Mouse (Mus musculus): Measurements from ENCODE around the gene Cmtm2a.
"Not testable (repeated sequence)": the region's sequence is repeated elsewhere in the genome, so short reads cannot be mapped to it uniquely, and the experiment has no call there.

Gene Cmtm2a

DNA sequence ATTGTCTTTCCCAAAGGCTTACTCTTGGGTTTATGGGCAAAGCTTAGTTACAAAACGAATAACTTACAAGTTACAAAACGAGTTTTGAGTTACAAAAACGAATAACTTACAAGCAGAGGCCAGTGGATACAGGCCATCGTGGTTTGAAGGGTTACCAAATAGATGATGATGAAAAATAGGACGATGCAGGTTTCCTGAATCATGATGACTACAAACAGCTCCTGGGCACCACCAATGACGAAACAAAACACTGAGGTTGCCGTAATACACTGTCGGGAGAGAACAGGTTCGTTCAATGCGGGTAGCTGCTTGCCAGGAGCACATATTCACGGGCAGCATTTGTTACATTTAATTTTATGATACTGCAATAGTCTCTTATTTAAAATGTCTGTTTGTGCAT is 12.0 kb upstream of the Cmtm2a start:
- in situ Hi-C loops (cut with MboI; ENCODE audit: unreplicated experiment in 2 of 2) = no loop called here

DNA sequence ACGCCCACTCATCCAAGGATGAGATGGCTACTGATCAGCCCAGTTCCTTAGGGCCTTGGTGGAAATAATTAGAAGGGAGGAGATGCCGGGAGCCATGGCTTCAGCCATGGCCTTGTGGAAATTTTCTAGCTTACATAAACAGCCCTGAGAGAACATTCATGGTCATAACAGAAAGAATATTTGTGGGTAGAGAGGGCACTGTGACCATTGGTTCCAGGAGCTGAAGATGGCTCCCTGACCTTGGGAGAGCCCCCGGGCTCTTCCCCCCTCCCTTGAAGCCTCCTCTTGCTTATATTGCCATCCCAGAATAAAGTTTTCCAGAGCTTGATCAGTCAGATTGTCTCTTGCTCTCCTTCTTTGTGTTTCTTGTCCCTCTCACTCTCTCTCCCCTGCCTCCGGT is 9.6 kb upstream of the Cmtm2a start:
- in situ Hi-C loops (cut with MboI; ENCODE audit: unreplicated experiment in 2 of 2) = not testable (repeated sequence)

DNA sequence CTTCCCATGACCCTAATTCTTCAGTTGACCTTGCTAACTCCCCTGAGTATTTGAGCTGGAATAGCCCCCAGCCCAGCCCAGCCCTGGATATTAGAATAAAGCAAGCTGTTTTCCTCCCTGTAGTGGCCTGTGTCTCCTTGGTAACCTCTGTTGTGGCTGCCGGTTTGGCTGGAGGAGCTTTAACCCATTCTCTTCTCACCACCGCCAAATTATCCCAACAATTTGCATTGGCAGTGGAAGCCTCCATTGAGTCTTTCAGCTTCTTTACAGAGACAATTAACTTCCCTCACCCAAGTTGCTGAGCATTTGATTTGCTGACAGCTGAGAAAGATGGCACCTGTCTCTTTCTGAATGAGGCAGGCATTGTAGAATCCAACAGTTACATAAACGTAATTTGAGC is 8.6 kb upstream of the Cmtm2a start:
- in situ Hi-C loops (cut with MboI; ENCODE audit: unreplicated experiment in 2 of 2) = not testable (repeated sequence)

DNA sequence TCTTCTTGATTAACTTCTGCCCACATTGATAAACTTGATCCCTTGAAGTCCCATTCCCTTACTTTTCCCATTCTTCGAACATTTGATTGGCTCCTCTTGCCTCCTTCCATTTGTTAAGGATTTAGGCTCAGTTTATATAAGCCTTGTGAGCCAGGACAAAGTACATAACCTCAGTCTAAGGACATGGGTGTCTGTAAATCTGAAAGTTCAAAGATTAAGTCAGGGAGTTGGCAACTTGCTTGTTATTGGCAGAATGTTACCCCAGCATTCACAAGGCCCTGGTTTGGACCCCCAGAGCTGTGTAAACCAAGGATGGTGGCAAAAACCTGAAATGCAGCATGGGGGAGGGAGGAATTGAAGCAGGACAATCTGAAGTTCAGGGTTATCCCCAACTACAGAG is 1.4 kb upstream of the Cmtm2a start:
- in situ Hi-C loops (cut with MboI; ENCODE audit: unreplicated experiment in 2 of 2) = no loop called here

DNA sequence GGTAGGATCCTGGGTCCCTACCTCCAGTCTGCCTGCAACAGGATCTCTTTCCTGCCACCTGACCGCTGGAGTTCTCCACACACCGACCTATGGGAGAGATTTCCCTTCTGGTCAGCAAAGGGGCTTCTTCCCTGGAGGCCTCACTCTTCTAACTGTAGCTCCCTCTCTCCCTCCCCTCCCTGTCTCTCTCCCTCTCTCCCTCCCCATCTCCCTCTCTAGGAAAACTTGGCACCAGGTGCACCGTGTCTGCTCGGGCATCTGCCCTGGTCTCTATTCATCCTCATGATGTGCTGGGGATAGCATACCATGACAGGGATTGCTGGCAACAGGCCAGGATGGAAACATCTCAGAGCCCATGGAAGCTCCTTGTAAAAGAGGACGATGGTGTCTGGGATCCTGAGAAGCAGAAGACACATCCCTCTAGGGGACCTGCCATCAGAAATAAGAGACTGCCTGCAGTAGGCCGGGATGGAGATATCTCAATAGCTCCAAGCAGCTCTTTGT is 24.0 kb downstream of the Cmtm2a start:
- in situ Hi-C loops (cut with MboI; ENCODE audit: unreplicated experiment in 2 of 2) = loop anchor here in 1 of 2 experiments (10.0 to 25.0 kb wide), 2 partner anchors 66 to 143 kb away; partner anchors contain the start of gene Cmtm3

DNA sequence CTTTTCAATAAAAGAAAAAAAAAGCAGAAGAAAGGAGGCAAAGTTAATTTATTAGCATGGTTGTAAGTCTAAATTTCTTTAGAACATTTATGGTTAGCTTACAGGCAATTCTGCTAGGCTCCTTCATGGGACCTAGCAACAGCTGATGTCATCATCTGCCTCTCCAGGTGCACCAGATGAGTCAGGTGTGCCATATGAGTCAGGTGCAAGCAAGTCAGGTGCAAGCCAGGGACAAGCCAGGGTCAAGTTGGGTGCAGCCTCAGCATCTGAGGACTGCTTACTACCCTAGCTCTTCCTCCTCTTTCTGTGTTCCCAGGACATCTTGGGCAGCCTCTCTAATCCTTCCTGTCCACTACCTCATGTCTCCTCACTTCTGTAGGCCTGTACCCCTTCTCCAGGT is 24.6 kb downstream of the Cmtm2a start:
- in situ Hi-C loops (cut with MboI; ENCODE audit: unreplicated experiment in 2 of 2) = loop anchor here in 1 of 2 experiments (10.0 to 25.0 kb wide), 2 partner anchors 66 to 144 kb away; partner anchors contain the start of gene Cmtm3

DNA sequence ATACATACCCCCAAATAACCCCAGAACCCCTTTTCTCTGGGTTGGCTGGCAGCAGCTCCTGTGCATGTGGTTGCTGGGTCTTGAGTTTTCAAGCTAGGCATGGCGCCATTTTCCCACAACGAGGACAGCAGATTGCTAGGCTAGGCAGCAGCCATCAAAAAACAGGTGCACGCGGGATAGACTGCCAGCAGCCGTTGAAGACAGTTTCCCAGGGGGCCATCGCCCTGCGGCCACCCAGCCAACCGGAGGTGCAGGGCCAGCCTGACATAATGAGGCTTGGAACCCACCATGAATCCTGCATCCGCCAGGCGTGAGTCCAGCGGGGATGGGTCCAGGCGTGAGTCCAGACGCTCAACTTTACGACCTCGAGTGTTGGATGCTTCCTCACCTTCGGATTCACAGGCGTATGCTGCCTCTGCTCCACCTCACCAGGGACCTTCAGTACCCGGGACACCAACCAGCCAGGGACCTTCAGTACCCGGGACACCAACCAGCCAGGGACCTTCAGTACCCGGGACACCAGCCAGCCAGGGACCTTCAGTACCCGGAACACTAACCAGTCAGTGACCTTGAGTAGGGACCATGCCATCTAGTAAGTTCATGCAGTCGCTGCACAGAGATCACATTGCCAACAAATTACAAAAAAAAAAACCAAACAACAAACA is 28.6 kb downstream of the Cmtm2a start:
- in situ Hi-C loops (cut with MboI; ENCODE audit: unreplicated experiment in 2 of 2) = loop anchor here in 1 of 2 experiments (10.0 to 25.0 kb wide), 2 partner anchors 70 to 148 kb away; partner anchors contain the start of gene Cmtm3

DNA sequence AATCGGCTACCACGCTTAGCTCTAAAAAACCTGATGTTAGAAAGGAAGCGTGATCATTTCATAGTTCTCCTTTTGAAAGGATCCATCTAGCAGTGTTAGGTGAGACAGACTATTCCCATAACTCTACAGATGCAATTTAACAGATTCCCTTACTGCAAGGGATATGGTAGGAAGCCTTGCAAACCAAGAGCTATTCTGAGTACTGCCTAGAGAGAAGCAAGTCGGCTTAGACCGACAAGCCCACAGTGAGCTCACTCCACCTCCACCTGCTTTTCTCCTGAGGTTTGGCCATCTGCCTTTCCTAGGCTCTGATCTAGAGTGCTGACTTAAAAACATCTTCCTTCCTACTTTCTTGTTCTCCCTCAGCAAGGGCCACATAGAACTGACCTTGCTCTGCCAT is 31.2 kb downstream of the Cmtm2a start:
- in situ Hi-C loops (cut with MboI; ENCODE audit: unreplicated experiment in 2 of 2) = loop anchor here in 1 of 2 experiments (10.0 to 25.0 kb wide), 2 partner anchors 73 to 150 kb away; partner anchors contain the start of gene Cmtm3

DNA sequence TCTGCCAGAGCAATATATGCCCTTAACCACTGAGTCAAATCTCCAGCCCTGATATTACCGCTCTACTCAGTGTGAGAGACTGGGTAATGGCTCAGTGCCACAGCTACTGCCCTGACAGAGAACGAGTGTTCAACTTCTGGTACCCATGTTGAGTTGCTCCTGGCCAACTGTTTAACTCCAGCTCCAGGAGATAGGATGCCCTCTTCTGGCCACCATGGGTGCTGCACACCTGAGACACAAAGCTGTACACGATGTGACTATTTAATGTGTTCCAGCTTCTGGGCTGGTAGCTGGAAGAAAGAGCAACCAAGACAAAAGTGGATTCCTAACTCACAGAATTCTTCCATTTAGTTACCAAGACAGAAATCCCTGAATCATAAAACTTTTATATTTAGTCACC is 40.0 kb downstream of the Cmtm2a start:
- in situ Hi-C loops (cut with MboI; ENCODE audit: unreplicated experiment in 2 of 2) = loop anchor here in 1 of 2 experiments (10.0 to 25.0 kb wide), 2 partner anchors 108 to 159 kb away; no protein-coding TSS in a partner anchor

DNA sequence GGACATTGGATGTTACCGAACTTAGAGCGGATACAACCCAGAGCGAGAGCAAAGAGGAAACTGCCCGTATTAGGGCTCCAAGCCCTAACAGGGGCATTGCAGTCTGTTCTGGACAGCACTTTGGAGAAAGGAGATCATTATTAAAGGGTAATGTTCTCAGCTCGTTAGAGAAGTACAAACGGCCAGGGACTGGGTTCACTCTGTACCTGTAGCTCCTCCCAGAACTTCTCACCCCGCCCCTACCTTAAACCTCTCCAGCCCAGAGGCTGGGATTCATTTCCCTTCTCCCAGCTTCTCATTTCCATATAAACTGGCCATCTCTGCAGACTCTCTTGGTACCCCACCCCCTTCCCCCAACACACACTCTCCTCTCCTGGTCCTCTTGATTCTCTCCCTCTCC is 41.5 kb downstream of the Cmtm2a start:
- in situ Hi-C loops (cut with MboI; ENCODE audit: unreplicated experiment in 2 of 2) = loop anchor here in 1 of 2 experiments (10.0 to 25.0 kb wide), 2 partner anchors 107 to 161 kb away; no protein-coding TSS in a partner anchor

DNA sequence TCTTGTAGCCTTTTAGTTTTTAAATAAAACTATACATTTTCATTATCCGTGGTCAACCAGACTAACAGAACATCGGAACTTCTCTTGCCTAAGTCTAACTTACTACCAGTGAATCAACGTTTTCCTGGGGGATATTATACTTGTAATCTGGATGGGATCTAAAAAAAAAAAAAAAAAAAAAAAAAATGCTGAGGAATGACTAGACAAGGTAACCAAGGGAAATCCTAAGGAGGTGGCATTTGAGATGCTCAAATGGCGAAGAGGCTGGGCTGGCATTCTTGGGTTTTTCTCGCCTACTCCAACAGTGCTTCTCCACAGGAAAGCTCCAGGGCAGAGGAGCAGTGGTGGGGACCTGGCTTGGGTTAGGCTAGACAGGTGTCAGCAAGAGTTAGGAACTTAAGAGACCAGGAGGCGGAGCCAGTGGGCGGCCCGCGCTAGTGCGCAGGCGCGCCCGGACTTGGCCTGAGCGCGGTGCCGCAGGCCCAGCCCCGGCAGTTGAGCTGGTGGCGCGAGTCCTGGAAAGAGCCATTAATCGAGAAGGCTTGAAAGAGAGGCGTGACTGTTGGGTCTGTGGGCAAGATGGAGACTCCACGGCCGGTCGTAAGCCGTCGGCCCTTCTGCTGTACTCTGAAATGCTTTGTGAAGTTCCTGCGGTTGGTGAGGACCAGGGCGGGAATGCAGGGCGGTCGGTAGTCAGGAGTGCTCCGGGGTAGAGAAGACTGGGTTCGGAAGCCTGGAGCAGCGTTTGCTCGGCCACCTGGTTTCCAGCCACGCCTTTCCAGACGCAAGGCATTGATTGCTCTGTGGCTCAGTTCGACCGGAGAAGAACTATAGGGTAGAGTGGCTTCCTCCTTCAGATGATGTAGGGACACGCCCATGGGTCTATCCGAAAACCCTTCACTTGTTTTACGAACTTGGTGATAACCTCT is 42.3 kb downstream of the Cmtm2a start, which contains the start of gene Cklf:
Gene Cklf, plus strand, starts transcription at position 423 of the 929 bp plus-strand sequence.
- in situ Hi-C loops (cut with MboI; ENCODE audit: unreplicated experiment in 2 of 2) = loop anchor here in 1 of 2 experiments (10.0 to 25.0 kb wide), 2 partner anchors 106 to 162 kb away; no protein-coding TSS in a partner anchor

DNA sequence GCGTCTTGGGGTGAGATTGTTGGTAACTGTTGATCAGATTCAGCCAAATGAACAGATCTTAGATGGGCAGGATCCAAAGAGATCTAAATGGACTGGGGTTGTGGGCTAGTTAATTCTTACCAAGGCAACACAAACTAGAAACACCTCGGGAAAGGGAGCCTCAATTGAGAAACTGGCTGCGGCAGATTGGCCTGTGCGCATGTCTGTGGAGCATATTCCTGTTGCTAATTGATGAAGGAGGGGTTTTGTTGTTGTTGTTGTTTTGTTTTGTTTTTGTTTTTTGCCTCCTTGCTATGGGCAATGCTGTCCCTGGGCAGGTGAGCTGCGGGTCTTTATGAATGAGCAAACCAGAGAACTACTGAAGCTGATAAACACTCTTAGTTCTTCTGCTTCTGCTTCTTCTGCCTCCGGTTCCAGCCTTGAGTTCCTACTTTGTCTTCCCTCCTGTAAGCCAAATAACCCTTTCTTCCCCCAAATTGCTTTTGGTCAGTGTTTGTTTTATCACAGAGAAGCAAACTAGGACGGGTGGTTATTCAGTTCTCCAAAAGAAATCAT is 43.5 kb downstream of the Cmtm2a start:
- in situ Hi-C loops (cut with MboI; ENCODE audit: unreplicated experiment in 2 of 2) = loop anchor here in 1 of 2 experiments (5.0 kb wide), 1 partner anchor 62 kb away; no protein-coding TSS in a partner anchor

DNA sequence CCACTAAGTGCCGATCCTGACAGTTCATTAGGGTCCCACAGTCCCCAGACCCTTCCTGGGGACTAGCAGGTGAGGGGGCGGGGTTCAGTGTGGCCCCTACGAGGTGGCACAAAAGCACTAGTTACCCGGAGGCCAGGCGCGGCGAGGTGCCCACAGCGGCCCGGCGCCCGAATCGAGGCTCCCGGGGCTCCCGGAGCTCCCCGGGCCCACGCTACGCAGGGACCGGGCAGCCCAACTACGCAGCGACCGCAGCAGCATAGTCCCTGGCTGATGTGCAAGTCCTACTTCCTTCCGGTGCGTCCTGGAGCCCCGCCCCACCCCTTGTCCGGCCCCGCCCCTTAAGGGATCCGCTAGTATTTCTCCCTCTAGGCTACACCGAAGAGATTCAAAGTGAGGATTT is 44.7 kb downstream of the Cmtm2a start, which contains the start of gene Tk2:
Gene Tk2, minus strand, starts transcription at position 283 of the 400 bp plus-strand sequence.
- in situ Hi-C loops (cut with MboI; ENCODE audit: unreplicated experiment in 2 of 2) = loop anchor here in 1 of 2 experiments (5.0 kb wide), 1 partner anchor 61 kb away; no protein-coding TSS in a partner anchor

DNA sequence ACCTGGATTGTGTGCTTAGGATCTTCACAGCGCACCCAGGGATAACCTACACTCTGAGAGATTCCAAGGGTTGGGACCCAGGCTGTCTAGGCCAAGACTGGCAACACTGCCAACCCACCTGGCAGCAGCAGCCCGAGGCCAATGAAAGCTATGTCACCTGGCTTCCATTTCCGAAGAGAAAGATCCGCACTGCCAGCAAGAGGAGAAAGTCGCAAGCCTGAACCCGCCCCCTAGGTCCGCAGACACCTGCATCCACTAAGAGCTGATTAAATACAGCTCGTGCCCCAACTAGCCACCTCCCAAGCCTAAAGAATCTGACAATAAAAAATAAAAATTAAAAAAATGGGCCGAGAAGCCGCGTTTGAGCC is 45.1 kb downstream of the Cmtm2a start:
- in situ Hi-C loops (cut with MboI; ENCODE audit: unreplicated experiment in 2 of 2) = loop anchor here in 1 of 2 experiments (5.0 kb wide), 1 partner anchor 61 kb away; no protein-coding TSS in a partner anchor

DNA sequence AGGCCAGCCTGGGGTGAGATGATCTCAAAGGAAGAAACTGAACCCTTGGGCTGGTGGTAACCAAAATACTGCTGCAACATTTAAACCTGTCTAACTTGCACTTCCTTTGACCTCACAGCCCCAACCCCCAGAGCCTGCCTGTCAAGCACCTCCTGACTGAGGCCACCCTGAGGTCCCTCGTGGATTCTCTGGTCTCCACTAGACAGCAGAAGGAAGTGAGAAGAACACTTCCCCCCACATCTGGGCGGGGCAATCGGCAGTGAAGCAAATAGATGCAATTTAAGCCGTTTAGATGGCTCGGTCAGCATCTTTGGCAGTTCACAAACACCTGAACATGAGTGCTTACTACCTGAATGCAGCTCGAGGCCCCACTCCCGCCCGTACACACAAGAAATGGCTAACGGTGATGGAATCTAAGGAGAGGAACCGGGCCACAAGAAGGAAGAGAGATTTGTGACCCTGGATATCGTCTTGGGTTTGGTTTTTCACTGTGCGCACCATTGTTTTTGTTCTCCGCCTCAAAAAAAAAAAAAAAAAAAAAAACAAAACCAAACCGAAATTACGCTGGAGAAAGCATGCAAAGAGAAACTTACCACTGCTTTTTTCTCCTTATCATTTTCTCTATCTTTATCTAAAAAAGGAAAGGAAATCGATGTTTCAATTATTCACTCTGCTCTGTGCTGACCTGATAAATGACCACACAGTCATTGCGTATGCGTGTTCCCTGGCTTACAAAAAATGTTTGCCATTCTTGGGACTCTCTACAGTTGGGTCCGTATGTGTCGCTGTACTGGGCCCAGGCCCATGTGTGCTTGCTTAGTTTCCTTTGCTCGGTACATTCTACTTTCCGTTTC is 45.7 kb downstream of the Cmtm2a start:
- in situ Hi-C loops (cut with MboI; ENCODE audit: unreplicated experiment in 2 of 2) = loop anchor here in 1 of 2 experiments (5.0 kb wide), 1 partner anchor 60 kb away; no protein-coding TSS in a partner anchor

DNA sequence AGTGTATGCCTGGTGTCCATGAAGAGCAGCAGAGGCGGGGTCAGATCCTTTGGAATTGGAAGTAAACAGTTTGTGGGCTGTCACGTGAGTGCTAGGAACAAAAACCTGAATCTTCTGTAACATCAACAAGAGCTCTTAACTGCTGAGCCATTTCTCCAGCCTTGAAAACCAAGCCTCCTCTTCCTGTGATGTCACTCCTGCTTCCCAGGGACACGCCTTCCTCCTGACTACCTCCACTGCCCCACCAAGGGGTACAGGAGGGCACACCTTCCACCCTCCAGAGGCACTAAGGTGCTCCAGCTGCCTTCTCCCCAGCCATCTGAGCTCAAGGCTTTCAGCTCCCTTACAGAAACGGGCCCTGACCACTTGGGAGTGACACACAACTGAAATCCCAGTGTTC is 46.4 kb downstream of the Cmtm2a start:
- in situ Hi-C loops (cut with MboI; ENCODE audit: unreplicated experiment in 2 of 2) = loop anchor here in 1 of 2 experiments (5.0 kb wide), 1 partner anchor 59 kb away; no protein-coding TSS in a partner anchor

DNA sequence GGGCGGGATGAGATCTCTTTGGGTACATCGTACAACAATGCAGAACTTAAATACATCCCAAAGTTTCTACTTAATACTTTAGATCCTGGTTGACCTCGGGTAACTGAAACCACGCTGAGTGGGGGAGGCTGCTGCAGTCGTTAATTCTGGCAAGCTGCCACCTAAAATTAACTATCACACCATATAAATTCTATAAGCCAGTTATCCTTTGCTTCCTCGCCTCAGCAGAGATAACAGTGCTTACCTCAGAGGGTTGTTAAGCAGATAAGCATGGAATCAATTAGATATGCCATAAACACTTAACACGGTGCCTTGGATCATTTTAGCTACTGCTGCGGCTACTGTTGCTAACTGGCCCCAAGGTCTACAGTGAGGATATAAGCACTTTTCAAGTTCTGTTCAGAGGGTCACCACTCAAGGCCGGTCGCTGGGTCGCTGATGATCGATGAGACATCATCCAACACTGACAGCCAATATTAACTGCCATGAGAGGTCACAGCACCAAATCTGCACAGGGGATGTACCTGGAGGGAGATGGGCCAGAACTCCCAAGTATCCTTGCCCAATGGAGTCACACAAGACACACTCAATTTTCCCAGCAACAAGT is 50.8 kb downstream of the Cmtm2a start:
- in situ Hi-C loops (cut with MboI; ENCODE audit: unreplicated experiment in 2 of 2) = no loop called here

DNA sequence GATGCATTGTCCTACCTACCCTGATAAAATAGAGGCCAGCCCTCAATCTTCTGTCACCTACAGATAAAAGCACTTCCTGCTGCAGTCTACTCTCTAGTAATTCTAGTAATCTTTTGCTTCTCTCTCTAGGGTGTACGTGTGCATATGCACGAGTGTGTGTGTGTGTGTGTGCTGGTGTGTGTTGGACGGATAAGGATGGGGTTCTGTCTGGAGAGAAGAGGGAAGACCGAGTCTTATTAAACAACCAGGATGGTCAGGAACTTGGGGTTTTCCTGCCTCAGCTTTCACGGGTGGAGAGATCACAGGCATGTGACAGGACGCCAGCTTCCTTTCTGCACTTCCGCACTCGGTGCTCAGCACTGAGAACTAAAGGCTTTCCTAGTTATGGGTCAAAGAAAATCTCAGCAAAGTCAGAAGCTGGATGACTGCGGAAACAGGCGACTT is 53.5 kb downstream of the Cmtm2a start:
- in situ Hi-C loops (cut with MboI; ENCODE audit: unreplicated experiment in 2 of 2) = no loop called here

DNA sequence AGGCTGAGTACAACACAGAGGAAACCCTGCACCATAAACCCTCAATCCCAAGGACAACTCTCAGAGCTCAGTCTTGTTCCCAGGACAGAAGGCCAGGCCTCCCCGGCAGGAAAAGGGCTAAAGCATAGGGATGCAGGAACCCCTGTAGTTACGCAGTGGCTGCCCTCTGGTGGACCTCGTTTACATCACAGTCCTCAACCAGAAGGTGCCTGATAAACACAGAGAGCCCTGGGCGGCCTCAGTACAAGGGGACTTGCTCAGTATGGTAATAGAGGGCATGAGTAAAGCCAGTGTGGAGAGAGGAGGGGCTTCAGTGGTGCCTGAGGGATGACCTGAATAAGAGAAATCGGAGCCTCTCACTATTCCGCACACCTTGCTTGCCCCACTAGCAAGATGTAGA is 58.4 kb downstream of the Cmtm2a start:
- in situ Hi-C loops (cut with MboI; ENCODE audit: unreplicated experiment in 2 of 2) = no loop called here

Data from v-Abl transformed pro-B cells (cell line).